Mouse (Mus musculus) embryonic facial prominence, embryonic 11.5 days (tissue): ENCODE measurements around the gene Gm10837. TPM values are rescaled to one million over a fixed set of nuclear protein-coding genes. Genes with fewer than 3 reads are reported as not detected.
"Not testable (repeated sequence)": the region's sequence is repeated elsewhere in the genome, so short reads cannot be mapped to it uniquely, and the experiment has no call there.

Experiments
- ATAC-seq: fragments of 200-750 bp; cut with Nextera tagmentation; replicated peaks from 2 replicates; pipeline ENCODE4 v1.8.0; 2017; ENCODE audit warnings: low read depth; ENCODE audit not compliant: insufficient number of reproducible peaks, low FRiP score, low TSS enrichment
- DNase-seq: peaks from one replicate; pipeline ENCODE4 v3.0.0-alpha.2; 2015; ENCODE audit warnings: low spot score
- H3K27ac ChIP-seq: fragments of 300-500 bp; sonication (generic); replicated peaks from 2 replicates; pipeline ENCODE4 v1.5.1; 2014; ENCODE audit warnings: mild to moderate bottlenecking, low read depth, low read length, control low read depth
- H3K27me3 ChIP-seq: fragments of 300-500 bp; sonication (generic); 2 replicates; pipeline ENCODE4 v1.6.1; 2014; ENCODE audit warnings: mild to moderate bottlenecking, low read length, moderate library complexity, mixed read lengths; ENCODE audit not compliant: control insufficient read depth, insufficient read depth
- H3K36me3 ChIP-seq: fragments of 300-500 bp; sonication (generic); replicated peaks from 2 replicates; pipeline ENCODE4 v1.6.1; 2014; ENCODE audit warnings: low read depth, mild to moderate bottlenecking, low read length, moderate library complexity, mixed read lengths; ENCODE audit not compliant: control insufficient read depth, insufficient read depth
- H3K4me1 ChIP-seq: fragments of 300-500 bp; sonication (generic); 2 replicates; pipeline ENCODE4 v1.6.1; 2014; ENCODE audit warnings: low read length, mixed read lengths; ENCODE audit not compliant: control insufficient read depth, insufficient read depth
- H3K4me2 ChIP-seq: fragments of 300-500 bp; sonication (generic); 2 replicates; pipeline ENCODE4 v1.6.1; 2014; ENCODE audit warnings: low read depth, mild to moderate bottlenecking, control low read depth, low read length, moderate library complexity
- H3K4me3 ChIP-seq: fragments of 300-500 bp; sonication (generic); 2 replicates; pipeline ENCODE4 v1.5.1; 2014; ENCODE audit warnings: low read depth, low read length, control low read depth
- H3K9ac ChIP-seq: fragments of 300-500 bp; sonication (generic); replicated peaks from 2 replicates; pipeline ENCODE4 v1.6.1; 2014; ENCODE audit warnings: mild to moderate bottlenecking, control low read depth, low read length
- H3K9me3 ChIP-seq: fragments of 300-500 bp; sonication (generic); replicated peaks from 2 replicates; pipeline ENCODE4 v1.6.1; 2016; ENCODE audit warnings: mild to moderate bottlenecking, low read length, inconsistent platforms, mixed read lengths; ENCODE audit not compliant: control insufficient read depth
- WGBS: fragments of 180-500 bp; shearing (Covaris S2); extraction: QIAGEN DNeasy Blood & Tissue Kit; methylation state at CpG from one replicate; pipeline ENCODE4 v1.1.7; 2014; 5-methylcytosine and 5-hydroxymethylcytosine counted together
- polyA plus RNA-seq: library from polyadenylated mRNA; unstranded; fragments of >200 nt; fragmentation: Nextera tagmentation; extraction: Ambion mirVana; gene quantifications from 2 replicates; pipeline ENCODE4 v1.2.1, GENCODE M21; 2014

Gm10837 gene
- polyA plus RNA-seq, 1 experiment from 2014 or later, result not detected

DNA sequence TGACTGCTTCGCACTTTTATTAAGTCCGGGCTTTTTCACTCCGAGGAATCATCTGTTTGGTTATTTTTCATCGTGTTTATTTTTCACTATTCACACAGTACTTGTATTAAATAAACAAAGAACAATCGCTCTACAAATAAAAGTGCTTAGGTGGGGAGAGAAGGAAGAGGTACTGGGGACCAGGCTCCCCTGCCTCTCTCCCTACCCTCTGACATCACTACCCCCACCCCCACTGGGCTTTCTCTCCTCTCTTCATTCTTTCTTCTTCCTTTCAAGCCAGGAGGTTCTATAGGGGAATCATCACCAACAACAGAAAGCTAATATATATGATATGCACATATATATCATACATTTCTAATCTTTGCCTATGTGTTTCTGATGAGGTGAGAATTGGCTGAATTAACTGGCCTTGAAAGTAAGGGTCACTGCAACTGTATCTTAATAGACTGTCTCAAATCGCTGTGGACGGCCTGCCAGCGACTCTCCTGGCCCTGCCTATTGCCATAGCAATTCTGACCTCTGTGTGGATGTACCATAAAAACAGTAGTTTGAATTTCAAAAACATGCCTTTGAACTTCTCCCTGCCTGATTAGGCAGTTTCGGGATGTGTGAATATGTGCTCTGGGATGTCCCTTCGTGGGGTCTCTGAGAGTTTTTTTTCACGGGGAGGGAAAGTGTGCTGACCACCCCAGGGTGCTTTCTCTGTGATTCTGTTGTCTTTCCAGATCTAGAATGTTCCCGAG lies 36.2 kb upstream of the Gm10837 start:
- ATAC-seq (no peak), DNase-seq (no peak)
- H3K9me3 ChIP-seq, result no peaks in the 10 kb centered on the region
- no peak overlapping the region for H3K27ac ChIP-seq
- WGBS, result 12% methylated on average over 12 of the region's 12 CpGs
- no peaks in the 10 kb centered on the region for H3K36me3 ChIP-seq
- H3K4me3 ChIP-seq, result no peak overlapping the region
- no peak overlapping the region; the same call in 1 of the 2 replicates for H3K4me2 ChIP-seq
- no peak overlapping the region for H3K9ac ChIP-seq
- H3K27me3 ChIP-seq, result peaks cover 39% of the 10 kb centered on the region
- H3K4me1 ChIP-seq, result peaks cover 6% of the 10 kb centered on the region

DNA sequence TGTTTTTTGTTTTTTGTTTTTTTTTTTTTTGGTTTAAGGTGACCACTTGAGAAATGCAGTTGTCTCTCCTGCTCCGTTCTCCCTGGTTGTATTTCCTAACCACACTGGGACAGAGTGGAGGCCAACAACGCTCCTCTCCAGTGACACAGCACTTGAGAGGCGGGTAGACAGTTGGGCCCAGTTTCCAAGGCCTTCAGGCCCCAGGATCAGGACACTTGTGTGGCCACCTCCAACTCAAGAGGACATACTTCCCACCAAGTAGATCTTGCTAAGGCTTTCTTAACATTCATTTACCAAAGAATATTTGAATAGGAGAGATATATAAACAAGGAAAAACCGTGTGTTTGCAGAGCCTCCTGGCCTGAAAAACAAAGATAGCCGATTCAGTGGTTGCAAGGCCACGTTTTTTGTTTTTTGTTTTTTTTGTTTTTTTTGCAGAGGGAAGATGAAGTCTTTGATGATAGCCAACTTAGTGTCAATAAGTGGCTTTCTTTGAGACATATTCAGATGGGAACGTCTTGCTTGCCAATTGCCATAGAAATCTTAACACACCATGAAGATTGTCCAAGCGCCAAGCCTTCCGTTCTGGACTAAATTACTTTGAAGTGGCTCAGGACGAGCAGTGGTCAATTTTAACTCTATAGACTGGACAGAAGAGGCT lies 35.4 kb upstream of the Gm10837 start:
- DNase-seq (no peak), ATAC-seq (no peak)
- no peak overlapping the region for H3K9ac ChIP-seq
- WGBS, result 44% methylated on average over 10 of the region's 10 CpGs
- no peak overlapping the region for H3K4me3 ChIP-seq
- peaks cover 33% of the 10 kb centered on the region for H3K27me3 ChIP-seq
- H3K27ac ChIP-seq, result no peak overlapping the region
- no peak overlapping the region for H3K4me2 ChIP-seq
- H3K36me3 ChIP-seq, result no peaks in the 10 kb centered on the region
- H3K4me1 ChIP-seq, result peaks cover 6% of the 10 kb centered on the region
- H3K9me3 ChIP-seq, result no peaks in the 10 kb centered on the region

GRCm38 (mm10) chr14:122455562-122455958 lies 34.8 kb upstream of the Gm10837 start:
- H3K9ac ChIP-seq, result no peak overlapping the region
- no peak for DNase-seq
- peaks cover 28% of the 10 kb centered on the region for H3K27me3 ChIP-seq
- H3K4me3 ChIP-seq, result no peak overlapping the region
- H3K9me3 ChIP-seq, result no peaks in the 10 kb centered on the region
- 61% methylated on average over 4 of the region's 4 CpGs for WGBS
- no peak for ATAC-seq
- H3K4me2 ChIP-seq, result no peak overlapping the region
- no peak overlapping the region for H3K27ac ChIP-seq
- no peaks in the 10 kb centered on the region for H3K36me3 ChIP-seq
- H3K4me1 ChIP-seq, result peaks cover 6% of the 10 kb centered on the region

DNA sequence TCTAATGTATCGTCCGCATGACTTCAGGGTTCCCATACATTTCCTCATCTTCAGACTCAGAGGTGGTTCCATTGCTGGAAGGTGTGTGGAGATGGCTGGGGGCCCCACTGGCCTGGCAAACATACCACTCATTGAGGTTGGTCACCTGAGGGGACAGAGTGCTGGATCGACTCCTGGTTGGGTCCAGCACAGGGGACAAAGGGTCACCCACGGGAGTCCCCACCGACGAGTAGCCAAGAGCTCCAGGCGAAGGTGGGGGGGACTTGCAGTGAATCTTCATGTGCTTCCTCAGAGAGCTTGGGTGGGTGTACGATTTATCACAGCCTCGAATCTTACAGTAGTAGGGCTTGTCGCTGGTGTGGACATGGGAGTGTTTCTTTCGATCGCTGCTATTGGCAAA lies 31.1 kb upstream of the Gm10837 start:
- H3K4me2 ChIP-seq, H3K36me3 ChIP-seq, DNase-seq, H3K27ac ChIP-seq, H3K4me1 ChIP-seq, H3K9ac ChIP-seq, H3K4me3 ChIP-seq, ATAC-seq, H3K9me3 ChIP-seq: not testable (repeated sequence)
- 85% methylated on average over 8 of the region's 12 CpGs for WGBS
- peaks cover 34% of the 10 kb centered on the region for H3K27me3 ChIP-seq

DNA sequence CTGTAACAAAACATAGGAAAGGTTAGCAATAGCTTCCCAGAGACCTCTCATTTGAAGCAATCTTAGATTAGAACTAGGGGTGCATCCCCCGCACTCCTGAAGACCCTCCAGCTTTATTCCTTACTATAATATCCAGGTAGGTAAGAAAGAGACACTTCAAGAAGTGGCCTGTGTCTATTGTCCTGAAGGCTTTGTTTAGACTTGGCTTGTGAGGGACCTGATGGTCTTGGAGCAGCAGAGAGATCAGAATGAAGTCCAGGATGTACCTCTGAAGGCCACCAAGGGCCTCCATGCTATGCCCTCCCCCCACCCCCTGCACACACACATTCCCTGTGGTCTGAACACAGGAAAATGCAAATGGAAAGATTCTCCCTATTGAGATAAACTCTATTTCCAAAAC lies 30.6 kb upstream of the Gm10837 start:
- no peaks in the 10 kb centered on the region for H3K9me3 ChIP-seq
- H3K9ac ChIP-seq, result no peak overlapping the region
- no peaks in the 10 kb centered on the region for H3K36me3 ChIP-seq
- H3K4me2 ChIP-seq, result no peak overlapping the region
- peaks cover 36% of the 10 kb centered on the region for H3K27me3 ChIP-seq
- ATAC-seq (no peak), DNase-seq (no peak)
- peaks cover 8% of the 10 kb centered on the region for H3K4me1 ChIP-seq
- WGBS, result 85% methylated on average over 1 of the region's 1 CpGs
- no peak overlapping the region for H3K27ac ChIP-seq
- H3K4me3 ChIP-seq, result no peak overlapping the region

DNA sequence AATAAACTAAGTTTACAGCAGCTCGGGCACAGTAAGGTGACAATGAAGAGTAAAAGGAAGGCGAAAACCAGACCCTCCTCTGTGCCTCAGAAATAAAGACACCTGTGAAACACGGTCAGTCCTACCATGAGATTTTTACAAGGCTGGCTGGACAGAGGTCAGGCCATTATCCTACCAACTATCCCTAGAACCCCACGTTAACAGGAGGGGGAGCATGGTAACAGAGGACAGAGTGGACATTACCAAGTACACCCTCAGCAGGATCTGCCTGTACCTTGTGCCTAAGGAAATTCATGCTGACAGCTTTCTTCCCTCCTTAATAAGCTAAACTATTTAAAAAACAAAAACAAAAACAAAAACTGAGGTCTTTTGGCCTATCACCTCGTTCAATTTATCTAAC lies 30.2 kb upstream of the Gm10837 start:
- no peak overlapping the region for H3K9ac ChIP-seq
- H3K27ac ChIP-seq, result no peak overlapping the region
- H3K9me3 ChIP-seq, result no peaks in the 10 kb centered on the region
- H3K4me3 ChIP-seq, result no peak overlapping the region
- H3K36me3 ChIP-seq, result no peaks in the 10 kb centered on the region
- WGBS, result 49% methylated on average over 5 of the region's 5 CpGs
- DNase-seq (no peak), ATAC-seq (no peak)
- H3K4me2 ChIP-seq, result no peak overlapping the region
- peaks cover 11% of the 10 kb centered on the region for H3K4me1 ChIP-seq
- peaks cover 41% of the 10 kb centered on the region for H3K27me3 ChIP-seq

GRCm38 (mm10) chr14:122461500-122461899 lies 28.9 kb upstream of the Gm10837 start:
- 34% methylated on average over 3 of the region's 3 CpGs for WGBS

GRCm38 (mm10) chr14:122461966-122462365 lies 28.4 kb upstream of the Gm10837 start:
- WGBS, result 8% methylated on average over 9 of the region's 9 CpGs
- peaks cover 52% of the 10 kb centered on the region for H3K27me3 ChIP-seq
- H3K4me3 ChIP-seq, result peak overlapping the region; percentile 54
- H3K9ac ChIP-seq, result no peak overlapping the region
- H3K27ac ChIP-seq, result no peak overlapping the region
- peaks cover 11% of the 10 kb centered on the region for H3K4me1 ChIP-seq
- H3K4me2 ChIP-seq, result no peak overlapping the region; the same call in 1 of the 2 replicates
- DNase-seq (no peak), ATAC-seq (no peak)
- H3K9me3 ChIP-seq, result no peaks in the 10 kb centered on the region
- H3K36me3 ChIP-seq, result no peaks in the 10 kb centered on the region

More at GRCm38 (mm10) chr14:122461500-122461899, 28.9 kb upstream of the Gm10837 start:
- H3K4me1 ChIP-seq, result peaks cover 11% of the 10 kb centered on the region
- peaks cover 47% of the 10 kb centered on the region for H3K27me3 ChIP-seq
- no peak overlapping the region for H3K4me2 ChIP-seq
- no peak overlapping the region for H3K9ac ChIP-seq
- H3K36me3 ChIP-seq, result no peaks in the 10 kb centered on the region
- H3K27ac ChIP-seq, result no peak overlapping the region
- H3K4me3 ChIP-seq, result no peak overlapping the region; the same call in 1 of the 2 replicates
- ATAC-seq (no peak), DNase-seq (no peak)
- H3K9me3 ChIP-seq, result no peaks in the 10 kb centered on the region
